Mouse (Mus musculus): ENCODE measurements around the gene Card6. TPM values are rescaled to one million over a fixed set of nuclear protein-coding genes. Genes with fewer than 3 reads are reported as not detected.

The Card6 gene
- polyA plus RNA-seq, 1 experiment from 2014 or later: 0.89 TPM

DNA sequence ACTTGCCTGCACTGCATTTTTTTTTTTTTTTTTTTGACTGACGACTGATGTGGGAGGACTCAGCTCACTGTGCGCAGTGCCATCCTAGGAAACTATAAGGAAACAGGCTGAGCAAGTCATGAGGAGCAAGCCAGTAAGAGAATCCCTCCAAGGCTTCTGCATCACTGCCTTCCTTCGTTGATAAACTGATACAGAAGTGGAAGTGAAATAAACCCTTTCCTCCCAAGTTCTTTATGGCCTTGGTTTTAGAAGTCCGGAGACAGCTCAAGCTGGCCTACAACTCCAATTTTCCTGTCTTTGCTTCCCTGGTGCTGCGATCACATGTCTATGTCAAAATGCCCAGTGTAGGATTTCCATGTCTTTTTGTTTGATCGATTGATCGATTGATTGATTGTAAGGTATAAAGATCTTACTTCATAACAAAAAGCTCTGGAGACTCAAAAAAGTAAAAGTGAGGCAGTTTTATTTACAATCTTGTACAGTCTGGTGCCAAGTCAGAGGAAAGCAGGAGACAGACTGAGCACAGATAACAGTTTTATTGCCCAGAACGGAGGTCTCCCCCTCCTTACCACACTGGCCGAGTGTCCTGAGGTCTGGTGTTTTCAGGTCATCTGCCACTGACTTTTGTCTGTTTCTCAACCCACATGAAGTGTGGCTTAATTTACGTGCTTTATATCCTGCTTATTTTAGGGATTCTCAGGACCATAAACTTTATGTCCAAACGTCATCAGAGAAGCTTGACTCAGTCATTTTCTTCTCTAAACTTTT is 12.6 kb downstream of the Card6 start:
- Histone ChIP-seq H3K9me3 (0 out of 2 replicates have a peak, but pooled peaks cover 4% of the 10 kb centered on the region), H3K4me3 (no peak overlapping the region), H3K36me3 (no peaks in the 10 kb centered on the region), H3K27ac (no peak overlapping the region), H3K27me3 (ENCODE audit: insufficient read depth, poor library complexity, severe bottlenecking) (no peaks in the 10 kb centered on the region), H3K4me1 (replicated peaks) (no peaks in the 10 kb centered on the region)
- no peak for DNase-seq (ENCODE audit: low spot score)
- WGBS: 91% methylated on average over 11 of the region's 11 CpGs

DNA sequence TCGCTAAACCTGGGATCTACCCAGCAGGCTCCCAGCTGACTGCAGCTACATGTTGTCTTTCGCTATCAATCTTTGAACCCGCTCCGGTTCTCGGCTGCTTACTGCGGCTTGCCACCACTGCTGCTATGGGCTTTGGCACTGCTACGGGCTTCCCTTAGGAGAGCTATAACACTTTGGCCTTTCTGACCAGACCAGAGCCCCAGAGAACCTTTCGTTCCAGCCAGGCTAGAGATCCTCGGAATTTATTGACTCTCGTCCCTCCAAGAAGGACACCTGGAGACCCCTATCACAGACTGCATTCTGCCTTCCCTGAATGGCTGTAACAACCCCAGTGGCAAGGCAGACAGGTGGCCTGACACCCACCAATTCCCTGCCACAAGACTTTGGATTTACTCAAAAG is 18.2 kb downstream of the Card6 start:
- no peak for DNase-seq (ENCODE audit: low spot score)
- no peaks in the 10 kb centered on the region for H3K36me3 ChIP-seq
- no peak overlapping the region for H3K27ac ChIP-seq
- no peaks in the 10 kb centered on the region for H3K27me3 ChIP-seq (ENCODE audit: insufficient read depth, poor library complexity, severe bottlenecking)
- 93% methylated on average over 10 of the region's 10 CpGs for WGBS
- H3K4me3 ChIP-seq: no peak overlapping the region
- H3K4me1 ChIP-seq (replicated peaks): no peaks in the 10 kb centered on the region
- 0 out of 2 replicates have a peak, but pooled peaks cover 2% of the 10 kb centered on the region for H3K9me3 ChIP-seq

DNA sequence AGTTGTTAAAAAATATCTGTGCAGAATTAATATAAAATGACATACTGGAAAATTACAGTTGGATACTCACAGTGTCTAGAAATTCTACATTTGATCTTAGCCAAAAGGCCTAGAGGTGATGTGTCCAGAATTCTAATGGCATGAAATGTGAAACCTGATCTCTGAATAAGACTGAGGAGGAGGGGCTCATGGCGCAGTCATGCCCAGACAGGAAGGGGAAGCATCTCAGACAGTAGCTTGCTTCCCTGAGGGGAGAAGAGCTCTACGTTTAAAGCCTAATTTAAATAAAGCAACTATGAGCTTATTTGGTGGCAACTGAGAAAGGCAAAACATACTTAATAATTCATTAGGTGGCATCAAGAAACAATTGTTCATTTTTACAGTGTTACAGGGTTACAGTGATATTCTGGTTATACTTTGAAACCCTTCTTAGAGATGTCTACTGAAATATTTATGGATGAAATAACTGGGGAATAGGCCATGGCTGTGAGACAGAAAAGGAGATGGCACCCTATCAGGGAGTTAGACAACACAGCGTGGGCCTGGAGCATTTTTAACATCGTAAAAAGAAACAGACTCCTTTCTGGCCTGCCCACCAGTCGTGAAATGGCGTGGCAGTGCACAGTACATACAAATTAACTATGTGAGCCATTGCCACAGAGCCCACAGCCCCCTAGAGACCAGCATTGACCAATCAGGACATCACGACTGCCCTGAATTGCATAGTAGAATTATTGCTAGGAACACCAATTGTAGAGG is 19.3 kb downstream of the Card6 start:
- Histone ChIP-seq H3K4me3 (no peak overlapping the region), H3K27me3 (ENCODE audit: insufficient read depth, poor library complexity, severe bottlenecking) (no peaks in the 10 kb centered on the region), H3K9me3 (no peaks in the 10 kb centered on the region), H3K4me1 (replicated peaks) (no peaks in the 10 kb centered on the region), H3K36me3 (no peaks in the 10 kb centered on the region), H3K27ac (no peak overlapping the region)
- DNase-seq (ENCODE audit: low spot score): no peak
- WGBS: 79% methylated on average over 7 of the region's 7 CpGs

DNA sequence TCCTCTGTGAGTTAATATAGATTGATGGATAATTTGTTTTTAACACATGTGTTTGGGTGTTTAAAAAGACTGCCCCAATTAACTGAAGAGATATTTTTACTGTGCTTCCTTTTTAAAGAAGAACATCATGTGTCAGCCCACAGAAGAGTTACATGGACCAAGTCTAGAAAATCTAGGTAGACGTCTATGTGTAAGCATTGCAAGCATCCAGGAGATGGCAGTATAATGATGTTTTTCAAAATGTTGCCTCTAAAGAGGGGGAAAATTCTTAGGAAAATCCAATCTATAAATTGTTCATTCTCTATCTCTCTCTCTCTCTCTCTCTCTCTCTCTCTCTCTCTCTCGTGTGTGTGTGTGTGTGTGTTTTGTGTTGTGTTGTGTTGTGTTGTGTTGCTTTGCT is 22.2 kb downstream of the Card6 start:
- no peak overlapping the region for H3K4me3 ChIP-seq
- no peak overlapping the region for H3K27ac ChIP-seq
- H3K9me3 ChIP-seq: no peaks in the 10 kb centered on the region
- no peak for DNase-seq (ENCODE audit: low spot score)
- 17% methylated on average over 2 of the region's 2 CpGs for WGBS
- no peaks in the 10 kb centered on the region for H3K27me3 ChIP-seq (ENCODE audit: insufficient read depth, poor library complexity, severe bottlenecking)
- no peaks in the 10 kb centered on the region for H3K4me1 ChIP-seq (replicated peaks)
- H3K36me3 ChIP-seq: no peaks in the 10 kb centered on the region

DNA sequence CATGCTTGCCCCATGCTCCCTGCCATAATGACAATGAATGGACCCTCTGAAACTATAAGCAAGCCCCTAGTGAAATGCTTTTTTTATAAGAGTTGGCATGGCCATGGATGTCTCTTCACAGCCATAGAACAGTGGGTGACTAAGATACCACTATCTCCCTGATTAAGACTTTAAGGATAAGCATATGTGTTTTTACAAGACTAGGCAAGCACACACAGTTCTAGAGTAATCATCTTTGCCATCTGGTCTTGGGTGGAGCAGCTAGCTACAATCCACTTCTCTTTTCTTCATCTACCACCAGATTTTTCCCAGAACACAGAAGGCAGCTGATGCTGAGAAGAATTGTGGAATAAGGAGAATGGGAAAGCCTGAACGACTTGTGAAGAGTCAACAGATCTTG is 27.1 kb downstream of the Card6 start:
- no peak for DNase-seq (ENCODE audit: low spot score)
- no peaks in the 10 kb centered on the region for H3K27me3 ChIP-seq (ENCODE audit: insufficient read depth, poor library complexity, severe bottlenecking)

DNA sequence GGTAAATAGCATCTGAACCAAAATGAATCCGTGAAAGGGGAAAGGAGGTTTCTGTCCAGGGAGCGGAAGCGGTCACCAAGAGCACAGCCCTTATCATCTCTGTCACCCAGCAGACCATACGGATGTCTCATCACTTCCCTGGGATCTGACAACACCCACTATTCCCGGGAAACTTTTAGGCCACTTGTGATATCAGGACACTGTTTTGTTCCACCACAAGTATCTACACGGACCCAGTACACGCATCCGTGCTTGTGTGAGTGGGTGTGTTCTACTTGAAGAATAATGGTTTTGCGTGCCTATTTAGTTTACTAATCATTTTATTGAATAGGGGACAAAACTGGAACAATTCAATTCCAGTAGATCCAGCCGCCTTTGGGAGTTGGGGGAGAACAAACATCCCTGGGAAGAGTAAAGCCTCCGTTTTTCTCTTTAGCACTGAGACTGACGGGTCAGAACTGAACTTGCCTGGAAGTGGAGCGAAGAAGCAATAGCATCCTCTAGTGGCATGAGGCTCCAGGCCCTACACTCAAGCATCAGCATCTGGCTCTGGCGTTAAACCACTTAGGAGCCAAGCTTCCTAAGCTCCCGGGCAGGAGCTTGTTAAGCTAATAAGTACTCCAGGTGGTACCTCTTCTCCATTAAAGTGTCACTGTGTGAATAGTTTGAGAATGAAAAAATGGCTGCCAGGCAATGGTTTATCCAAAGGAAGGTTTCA is 39.4 kb downstream of the Card6 start:
- 63% methylated on average over 15 of the region's 15 CpGs for WGBS
- Histone ChIP-seq H3K27ac (no peak overlapping the region), H3K27me3 (ENCODE audit: insufficient read depth, poor library complexity, severe bottlenecking) (no peaks in the 10 kb centered on the region), H3K36me3 (no peaks in the 10 kb centered on the region), H3K4me1 (replicated peaks) (no peaks in the 10 kb centered on the region), H3K4me3 (no peak overlapping the region), H3K9me3 (no peaks in the 10 kb centered on the region)
- DNase-seq (ENCODE audit: low spot score): peak; percentile 32

More for the DNA sequence above, 27.1 kb downstream of the Card6 start:
- Histone ChIP-seq H3K4me1 (replicated peaks) (no peaks in the 10 kb centered on the region), H3K27ac (no peak overlapping the region), H3K4me3 (no peak overlapping the region), H3K36me3 (no peaks in the 10 kb centered on the region), H3K9me3 (no peaks in the 10 kb centered on the region)
- 86% methylated on average over 1 of the region's 1 CpGs for WGBS

DNA sequence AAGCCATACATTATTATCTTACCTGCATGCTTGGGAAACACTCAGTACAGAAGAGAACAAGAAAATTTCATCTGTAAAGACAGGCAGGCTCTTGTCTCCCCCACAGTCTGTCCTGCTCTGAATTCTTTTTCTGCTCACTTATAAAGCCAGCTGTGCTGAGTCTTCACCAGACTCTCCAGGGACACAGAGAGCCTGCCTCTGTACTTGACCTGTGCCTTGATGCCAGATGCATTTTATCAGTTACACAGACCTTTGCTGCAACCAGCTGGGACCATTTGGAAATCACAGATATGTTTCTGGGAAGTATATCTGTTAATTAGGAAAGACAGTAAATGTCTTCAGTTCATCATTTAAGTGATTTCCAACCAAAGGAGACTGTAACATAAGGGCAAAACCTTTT is 44.7 kb downstream of the Card6 start, which contains the start of gene C7:
C7 (minus strand) TSS at position 106 of the 400 bp plus-strand sequence.
- no peak within 1 kb of the TSS for H3K27ac ChIP-seq
- H3K27me3 ChIP-seq (ENCODE audit: insufficient read depth, poor library complexity, severe bottlenecking): no peaks in the 10 kb centered on the region
- H3K9me3 ChIP-seq: no peaks in the 10 kb centered on the region
- no peak within 1 kb of the TSS for H3K4me3 ChIP-seq
- no peak for DNase-seq (ENCODE audit: low spot score)
- no peaks in the 10 kb centered on the region for H3K4me1 ChIP-seq (replicated peaks)
- H3K36me3 ChIP-seq: no peaks in the 10 kb centered on the region

Other genes starting within 250 kb of the Card6 start
- gene Mroh2b, start 209.8 kb downstream of the Card6 start, polyA plus RNA-seq (2016; fragmentation: Nextera tagmentation; extraction: Ambion mirVana): not detected in 2 replicates
- 0.07 TPM in 1 of 2 replicates, not detected in the other for gene C7, start 44.8 kb downstream of the Card6 start, polyA plus RNA-seq (2016; fragmentation: Nextera tagmentation; extraction: Ambion mirVana)
- gene Rpl37, start 8.1 kb upstream of the Card6 start, polyA plus RNA-seq (2016; fragmentation: Nextera tagmentation; extraction: Ambion mirVana): 417 and 434 TPM in 2 replicates
- 14.2 and 15.2 TPM in 2 replicates for gene Prkaa1, start 35.3 kb upstream of the Card6 start, polyA plus RNA-seq (2016; fragmentation: Nextera tagmentation; extraction: Ambion mirVana)
- 36.7 and 37.8 TPM in 2 replicates for gene Ttc33, start 77.0 kb upstream of the Card6 start, polyA plus RNA-seq (2016; fragmentation: Nextera tagmentation; extraction: Ambion mirVana)
- 0.61 and 1.4 TPM in 2 replicates for gene Ptger4, start 135.6 kb upstream of the Card6 start, polyA plus RNA-seq (2016; fragmentation: Nextera tagmentation; extraction: Ambion mirVana)

Data from hindbrain, embryonic 10.5 days (tissue).